Mouse (Mus musculus) CH12.LX (cell line): Measurements from ENCODE around the gene Myo3b. TPM values are rescaled to one million over a fixed set of nuclear protein-coding genes. Genes with fewer than 3 reads are reported as not detected.

Experiments used
- DNase-seq: peaks from one replicate; pipeline ENCODE4 v3.0.0-alpha.2; 2013; ENCODE audit errors: extremely low read depth
- H3K27ac ChIP-seq: 2 replicates; pipeline ENCODE4 v1.5.1; 2012; ENCODE audit warnings: low read depth, mild to moderate bottlenecking, control low read depth, moderate library complexity; ENCODE audit not compliant: insufficient read depth
- H3K27me3 ChIP-seq: replicated peaks from 2 replicates; pipeline ENCODE3; 2012; ENCODE audit warnings: inconsistent platforms
- H3K36me3 ChIP-seq, 2 experiments: replicated peaks in 1 of 2; 2 replicates each; pipeline versions ENCODE3 to v1.6.1; 2012; ENCODE audit warnings: inconsistent platforms in 1 of 2, low read length in 1 of 2, mild to moderate bottlenecking in 1 of 2, mixed read lengths in 1 of 2, moderate library complexity in 1 of 2; ENCODE audit not compliant: control insufficient read depth in 1 of 2, insufficient read depth in 1 of 2
- H3K4me1 ChIP-seq, 2 experiments: 2 replicates each; pipeline ENCODE4 v1.6.1; 2012; ENCODE audit warnings: inconsistent platforms in 1 of 2, moderate library complexity in 1 of 2; ENCODE audit not compliant: insufficient read depth in 2 of 2, control insufficient read depth in 1 of 2
- H3K4me2 ChIP-seq: 2 replicates; pipeline ENCODE4 v1.6.1; 2012; ENCODE audit warnings: low read depth, mild to moderate bottlenecking, control low read depth; ENCODE audit not compliant: poor library complexity, insufficient read depth, severe bottlenecking
- H3K4me3 ChIP-seq, 3 experiments: fragments of 150-350 bp in 1 of 3; sonication (generic) in 1 of 3; replicated peaks in 1 of 3; 2 replicates each; pipeline versions ENCODE3 to v1.5.1; 2011 to 2012; ENCODE audit warnings: low read depth in 2 of 3, low read length in 2 of 3, mild to moderate bottlenecking in 2 of 3, moderate library complexity in 2 of 3, control low read depth in 1 of 3, improper control_type of control experiment in 1 of 3, inconsistent platforms in 1 of 3, mixed read lengths in 1 of 3; ENCODE audit not compliant: poor library complexity in 1 of 3
- H3K79me2 ChIP-seq: replicated peaks from 2 replicates; pipeline ENCODE4 v1.6.1; 2012; ENCODE audit warnings: mild to moderate bottlenecking, moderate library complexity; ENCODE audit not compliant: control insufficient read depth, poor library complexity, insufficient read depth, severe bottlenecking; ENCODE audit errors: extremely low read depth
- H3K9ac ChIP-seq: 2 replicates; pipeline ENCODE4 v1.6.1; 2012; ENCODE audit warnings: low read depth, mild to moderate bottlenecking, control low read depth, moderate library complexity; ENCODE audit not compliant: insufficient read depth
- H3K9me3 ChIP-seq: replicated peaks from 2 replicates; pipeline ENCODE3; 2012; ENCODE audit warnings: low read length, inconsistent platforms, mixed read lengths
- CHD2 ChIP-seq: IDR thresholded peaks from 2 replicates; pipeline ENCODE4 v1.6.1; 2011; ENCODE audit warnings: low read length, improper control_type of control experiment
- E2F4 ChIP-seq: IDR thresholded peaks from 2 replicates; pipeline ENCODE4 v1.6.1; 2011; ENCODE audit warnings: low read depth, low read length, improper control_type of control experiment; ENCODE audit not compliant: insufficient replicate concordance
- EP300 ChIP-seq: IDR thresholded peaks from 2 replicates; pipeline ENCODE4 v1.6.1; 2011; ENCODE audit warnings: low read length, improper control_type of control experiment
- GABPA ChIP-seq: IDR thresholded peaks from 2 replicates; pipeline ENCODE4 v1.6.1; 2012; ENCODE audit warnings: low read depth, low read length, improper control_type of control experiment, inconsistent platforms; ENCODE audit not compliant: insufficient replicate concordance
- HCFC1 ChIP-seq: IDR thresholded peaks from 2 replicates; pipeline ENCODE4 v1.6.1; 2012; ENCODE audit warnings: low read depth, mild to moderate bottlenecking, inconsistent platforms, low read length, improper control_type of control experiment
- IRF4 ChIP-seq: IDR thresholded peaks from 2 replicates; pipeline ENCODE4 v1.6.1; 2014; ENCODE audit warnings: low read depth, mild to moderate bottlenecking, inconsistent platforms, low read length, improper control_type of control experiment
- JUND ChIP-seq: conservative IDR thresholded peaks from 2 replicates; pipeline ENCODE4 v1.6.1; 2011; ENCODE audit warnings: low read depth, low read length, improper control_type of control experiment
- KAT2A ChIP-seq: IDR thresholded peaks from 2 replicates; pipeline ENCODE4 v1.6.1; 2012; ENCODE audit warnings: low read length, improper control_type of control experiment, inconsistent platforms; ENCODE audit not compliant: insufficient replicate concordance
- MAFK ChIP-seq: IDR thresholded peaks from 2 replicates; pipeline ENCODE4 v1.6.1; 2011; ENCODE audit warnings: low read length, improper control_type of control experiment; ENCODE audit not compliant: insufficient replicate concordance
- MAZ ChIP-seq: IDR thresholded peaks from 2 replicates; pipeline ENCODE4 v1.6.1; 2012; ENCODE audit warnings: low read depth, mild to moderate bottlenecking, inconsistent platforms, low read length, improper control_type of control experiment, moderate library complexity
- MEF2A ChIP-seq: IDR thresholded peaks from 2 replicates; pipeline ENCODE4 v1.6.1; 2014; ENCODE audit warnings: low read depth, mild to moderate bottlenecking, inconsistent platforms, low read length, improper control_type of control experiment, borderline replicate concordance
- NELFE ChIP-seq: IDR thresholded peaks from 2 replicates; pipeline ENCODE4 v1.6.1; 2011; ENCODE audit warnings: low read depth, low read length, improper control_type of control experiment
- PAX5 ChIP-seq: IDR thresholded peaks from 2 replicates; pipeline ENCODE4 v1.6.1; 2012; ENCODE audit warnings: low read length, inconsistent platforms, mixed read lengths
- RAD21 ChIP-seq: IDR thresholded peaks from 2 replicates; pipeline ENCODE4 v1.6.1; 2011; ENCODE audit warnings: low read depth, mild to moderate bottlenecking, low read length, improper control_type of control experiment, moderate library complexity
- RCOR1 ChIP-seq: conservative IDR thresholded peaks from 2 replicates; pipeline ENCODE4 v1.6.1; 2012; ENCODE audit warnings: low read depth, mild to moderate bottlenecking, inconsistent platforms, low read length, improper control_type of control experiment
- TBP ChIP-seq: conservative IDR thresholded peaks from 2 replicates; pipeline ENCODE4 v1.6.1; 2011; ENCODE audit warnings: low read depth, low read length, improper control_type of control experiment
- UBTF ChIP-seq: IDR thresholded peaks from 2 replicates; pipeline ENCODE4 v1.6.1; 2012; ENCODE audit warnings: low read depth, mild to moderate bottlenecking, inconsistent platforms, low read length, improper control_type of control experiment, moderate library complexity
- USF1 ChIP-seq: IDR thresholded peaks from 2 replicates; pipeline ENCODE4 v1.6.1; 2014; ENCODE audit warnings: low read depth, mild to moderate bottlenecking, inconsistent platforms, low read length, improper control_type of control experiment
- ZC3H11A ChIP-seq: IDR thresholded peaks from 2 replicates; pipeline ENCODE4 v1.6.1; 2012; ENCODE audit warnings: low read depth, mild to moderate bottlenecking, inconsistent platforms, low read length, improper control_type of control experiment
- dilution Hi-C: fragments of 300-500 bp; cut with MboI; formaldehyde crosslinking; loops from 2 replicates; pipeline ENCODE4 v1.14.3; 2020; ENCODE audit warnings: low sequenced_read_pairs; ENCODE audit not compliant: extremely low pct_unique_long_range_greater_than_20kb, extremely low pct_ligation_motif_present
- in situ Hi-C: fragments of 300-500 bp; cut with MboI; formaldehyde crosslinking; loops from 3 replicates; pipeline ENCODE4 v1.14.3; 2019; ENCODE audit warnings: low sequenced_read_pairs, low pct_ligation_motif_present, low pct_unique_long_range_greater_than_20kb, mixed read lengths
- polyA plus RNA-seq: library from polyadenylated mRNA; unstranded; fragments of >175 nt; gene quantifications from 2 replicates; pipeline ENCODE4 v1.2.1, GENCODE M21; 2012; ENCODE audit warnings: low read depth; ENCODE audit not compliant: insufficient read length
- total RNA-seq, 2 experiments: library from RNA; depleted of rRNA; stranded (reverse); fragments of 300-350 nt in 1 of 2; fragments of >200 nt in 1 of 2; gene quantifications; 2 replicates each; pipeline ENCODE4 v1.2.3; 2012 to 2014

Myo3b gene
- total and polyA plus RNA-seq, 3 experiments: 0.63 to 0.76 (median 0.64) TPM

DNA sequence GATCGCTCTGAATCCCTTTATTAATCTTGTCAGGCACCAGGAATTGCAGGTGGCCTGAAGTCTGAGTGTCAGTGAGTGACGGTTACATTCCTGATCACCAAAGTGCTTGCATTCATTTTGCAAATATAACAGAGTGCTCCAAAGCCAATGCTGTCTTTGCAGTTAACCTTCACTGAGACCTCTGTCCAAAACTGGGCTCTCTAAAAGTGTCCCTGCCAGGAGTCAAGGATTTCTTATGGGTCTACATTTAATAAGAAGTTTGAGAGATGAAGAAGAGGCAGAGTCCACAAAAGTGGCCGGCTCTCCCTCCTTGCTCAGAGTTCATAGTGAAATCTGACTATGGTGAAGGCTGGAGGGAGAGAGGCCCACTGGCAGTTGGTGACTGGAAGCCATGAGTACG, 315.1 kb downstream of the Myo3b start:
- TF ChIP-seq PAX5 (no peak), TBP (no peak), USF1 (no peak), MAZ (no peak), CHD2 (no peak), HCFC1 (no peak), E2F4 (no peak), ZC3H11A (no peak), RAD21 (no peak), IRF4 (no peak), NELFE (no peak)
- dilution Hi-C loops (no loop called here), in situ Hi-C loops (no loop called here)
- H3K36me3 ChIP-seq: no peaks in the 10 kb centered on the region
- H3K9me3 ChIP-seq: peaks cover 3% of the 10 kb centered on the region
- DNase-seq: no peak
- H3K4me3 ChIP-seq: no peak overlapping the region
- no peaks in the 10 kb centered on the region for H3K79me2 ChIP-seq
- no peak overlapping the region for H3K4me2 ChIP-seq
- H3K9ac ChIP-seq: no peak overlapping the region
- H3K4me1 ChIP-seq: peaks cover 13 to 35% of the 10 kb centered on the region in 2 experiments
- no peak overlapping the region for H3K27ac ChIP-seq
- H3K27me3 ChIP-seq: no peaks in the 10 kb centered on the region

DNA sequence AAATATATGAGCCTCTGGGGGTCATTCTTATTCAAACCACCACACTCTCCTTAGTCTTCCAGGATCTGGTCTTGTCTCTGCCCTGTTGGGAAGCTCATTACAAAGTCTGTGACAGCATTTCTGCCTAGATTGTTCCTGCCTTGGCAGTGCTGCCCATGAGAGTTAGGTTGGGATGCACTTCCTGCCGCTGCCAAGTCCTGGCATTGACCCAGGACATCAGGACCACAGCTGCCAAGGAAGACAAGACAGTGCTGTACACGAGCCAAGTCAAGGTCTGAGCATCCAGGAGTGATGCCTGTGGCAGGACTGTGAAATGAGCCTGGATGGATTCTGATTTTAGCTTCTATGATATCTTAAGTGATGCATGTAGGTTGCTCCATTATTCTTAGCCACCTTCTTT, 316.1 kb downstream of the Myo3b start:
- H3K27ac ChIP-seq: no peak overlapping the region
- H3K9ac ChIP-seq: no peak overlapping the region
- no peaks in the 10 kb centered on the region for H3K36me3 ChIP-seq
- in situ Hi-C loops: no loop called here
- peaks cover 15 to 39% of the 10 kb centered on the region in 2 experiments for H3K4me1 ChIP-seq
- H3K79me2 ChIP-seq: no peaks in the 10 kb centered on the region
- no peak overlapping the region for H3K4me3 ChIP-seq
- H3K4me2 ChIP-seq: no peak overlapping the region
- dilution Hi-C loops: no loop called here
- no peak for TF ChIP-seq EP300
- TF ChIP-seq JUND: no peak
- TF ChIP-seq UBTF: no peak
- TF ChIP-seq GABPA: no peak
- no peak for TF ChIP-seq KAT2A
- TF ChIP-seq RCOR1: no peak
- no peak for TF ChIP-seq PAX5
- TF ChIP-seq MAFK: no peak
- no peak for TF ChIP-seq MEF2A
- TF ChIP-seq IRF4: no peak
- peaks cover 3% of the 10 kb centered on the region for H3K9me3 ChIP-seq
- H3K27me3 ChIP-seq: no peaks in the 10 kb centered on the region
- DNase-seq: no peak
